Mouse (Mus musculus) stomach, embryonic 16.5 days (tissue): ENCODE measurements around the gene Rprml. TPM values are rescaled to one million over a fixed set of nuclear protein-coding genes. Genes with fewer than 3 reads are reported as not detected.

Source experiments
- ATAC-seq: fragments of 200-750 bp; cut with Nextera tagmentation; 2 replicates; pipeline ENCODE4 v1.8.0; 2017; ENCODE audit warnings: moderate number of reproducible peaks, moderate TSS enrichment; ENCODE audit not compliant: insufficient read depth, low FRiP score
- H3K27ac ChIP-seq: fragments of 300-500 bp; sonication (generic); 2 replicates; pipeline ENCODE4 v1.5.1; 2014; ENCODE audit warnings: low read length
- H3K27me3 ChIP-seq: fragments of 300-500 bp; sonication (generic); 2 replicates; pipeline ENCODE4 v1.6.1; 2014; ENCODE audit warnings: low read length, control low read depth, mixed read lengths; ENCODE audit not compliant: control insufficient read depth, insufficient read depth
- H3K36me3 ChIP-seq: fragments of 300-500 bp; sonication (generic); 2 replicates; pipeline ENCODE4 v1.6.1; 2014; ENCODE audit warnings: low read length; ENCODE audit not compliant: control insufficient read depth, insufficient read depth
- H3K4me1 ChIP-seq: fragments of 300-500 bp; sonication (generic); 2 replicates; pipeline ENCODE4 v1.6.1; 2014; ENCODE audit warnings: low read length, control low read depth, mixed read lengths; ENCODE audit not compliant: control insufficient read depth, insufficient read depth
- H3K4me2 ChIP-seq: fragments of 300-500 bp; sonication (generic); 2 replicates; pipeline ENCODE4 v1.6.1; 2014; ENCODE audit warnings: low read depth, low read length, mixed read lengths
- H3K4me3 ChIP-seq: fragments of 300-500 bp; sonication (generic); replicated peaks from 2 replicates; pipeline ENCODE4 v1.5.1; 2014; ENCODE audit warnings: mild to moderate bottlenecking, low read length
- H3K9ac ChIP-seq: fragments of 300-500 bp; sonication (generic); 2 replicates; pipeline ENCODE4 v1.6.1; 2014; ENCODE audit warnings: low read length
- H3K9me3 ChIP-seq: fragments of 300-500 bp; sonication (generic); replicated peaks from 2 replicates; pipeline ENCODE4 v1.6.1; 2016; ENCODE audit warnings: low read length, control low read depth; ENCODE audit not compliant: control insufficient read depth
- WGBS: fragments of 180-500 bp; shearing (Covaris S2); extraction: QIAGEN DNeasy Blood & Tissue Kit; methylation state at CpG from one replicate; pipeline ENCODE4 v1.1.7; 2014; 5-methylcytosine and 5-hydroxymethylcytosine counted together
- polyA plus RNA-seq: library from polyadenylated mRNA; unstranded; fragments of >200 nt; fragmentation: Nextera tagmentation; extraction: Ambion mirVana; gene quantifications from 2 replicates; pipeline ENCODE4 v1.2.1, GENCODE M21; 2015

Gene Rprml
- polyA plus RNA-seq: 0.22 TPM in 1 of 2 replicates, not detected in the other

GRCm38 (mm10) chr11:103649301-103649982 lies at the start of gene Rprml:
Rprml (plus strand) TSS chr11:103649570.
- 2% methylated on average over 71 of the region's 71 CpGs for WGBS
- Histone ChIP-seq H3K4me2 (peak within 1 kb of the TSS; percentile 65), H3K36me3 (no peaks in the 10 kb centered on the region), H3K27ac (no peak within 1 kb of the TSS), H3K4me3 (peak within 1 kb of the TSS; percentile 41), H3K4me1 (peaks cover 8% of the 10 kb centered on the region), H3K9ac (no peak within 1 kb of the TSS), H3K9me3 (no peaks in the 10 kb centered on the region), H3K27me3 (peaks cover 61% of the 10 kb centered on the region)
- ATAC-seq: no peak

GRCm38 (mm10) chr11:103606611-103607010 lies 42.8 kb upstream of the Rprml start:
- no peaks in the 10 kb centered on the region for H3K9me3 ChIP-seq
- no peak overlapping the region for H3K4me2 ChIP-seq
- no peak overlapping the region for H3K9ac ChIP-seq
- 65% methylated on average over 5 of the region's 5 CpGs for WGBS
- H3K4me1 ChIP-seq: no peaks in the 10 kb centered on the region
- no peak overlapping the region for H3K27ac ChIP-seq
- no peaks in the 10 kb centered on the region for H3K36me3 ChIP-seq
- H3K4me3 ChIP-seq: no peak overlapping the region
- H3K27me3 ChIP-seq: no peaks in the 10 kb centered on the region
- no peak for ATAC-seq

- Histone ChIP-seq H3K36me3 (no peaks in the 10 kb centered on the region), H3K4me3 (no peak overlapping the region), H3K27me3 (no peaks in the 10 kb centered on the region), H3K4me1 (no peaks in the 10 kb centered on the region), H3K4me2 (no peak overlapping the region), H3K9me3 (no peaks in the 10 kb centered on the region), H3K9ac (no peak overlapping the region), H3K27ac (no peak overlapping the region)
- 91% methylated on average over 2 of the region's 2 CpGs for WGBS
- no peak for ATAC-seq
Measured at GRCm38 (mm10) chr11:103610772-103611171, 38.6 kb upstream of the Rprml start.

GRCm38 (mm10) chr11:103621040-103621439 lies 28.3 kb upstream of the Rprml start, which contains the start of gene Gm884:
Gm884 (minus strand) TSS chr11:103621140.
- H3K36me3 ChIP-seq: no peaks in the 10 kb centered on the region
- H3K27me3 ChIP-seq: no peaks in the 10 kb centered on the region
- ATAC-seq: no peak
- H3K9ac ChIP-seq: no peak within 1 kb of the TSS
- no peak within 1 kb of the TSS for H3K27ac ChIP-seq
- 84% methylated on average over 9 of the region's 9 CpGs for WGBS
- no peak within 1 kb of the TSS for H3K4me2 ChIP-seq
- H3K4me3 ChIP-seq: no peak within 1 kb of the TSS
- H3K9me3 ChIP-seq: no peaks in the 10 kb centered on the region
- no peaks in the 10 kb centered on the region for H3K4me1 ChIP-seq

GRCm38 (mm10) chr11:103627453-103627852 lies 21.9 kb upstream of the Rprml start:
- no peak for ATAC-seq
- H3K9me3 ChIP-seq: no peaks in the 10 kb centered on the region
- WGBS: 78% methylated on average over 23 of the region's 23 CpGs
- no peak overlapping the region for H3K27ac ChIP-seq
- H3K4me1 ChIP-seq: no peaks in the 10 kb centered on the region
- H3K9ac ChIP-seq: no peak overlapping the region
- H3K27me3 ChIP-seq: no peaks in the 10 kb centered on the region
- H3K4me2 ChIP-seq: no peak overlapping the region
- no peaks in the 10 kb centered on the region for H3K36me3 ChIP-seq
- H3K4me3 ChIP-seq: no peak overlapping the region

- Histone ChIP-seq H3K36me3 (no peaks in the 10 kb centered on the region), H3K4me1 (no peaks in the 10 kb centered on the region), H3K9ac (no peak overlapping the region), H3K27ac (no peak overlapping the region), H3K4me3 (no peak overlapping the region), H3K9me3 (no peaks in the 10 kb centered on the region), H3K4me2 (no peak overlapping the region), H3K27me3 (peaks cover 7% of the 10 kb centered on the region)
- WGBS: 82% methylated on average over 7 of the region's 7 CpGs
- ATAC-seq: no peak
Measured at GRCm38 (mm10) chr11:103634806-103635205, 14.6 kb upstream of the Rprml start.

GRCm38 (mm10) chr11:103635481-103635880 lies 13.9 kb upstream of the Rprml start:
- Histone ChIP-seq H3K27me3 (peaks cover 11% of the 10 kb centered on the region), H3K4me3 (no peak overlapping the region), H3K9me3 (no peaks in the 10 kb centered on the region), H3K4me1 (no peaks in the 10 kb centered on the region), H3K27ac (no peak overlapping the region), H3K36me3 (no peaks in the 10 kb centered on the region), H3K9ac (no peak overlapping the region), H3K4me2 (no peak overlapping the region)
- ATAC-seq: no peak
- 59% methylated on average over 3 of the region's 3 CpGs for WGBS

GRCm38 (mm10) chr11:103636261-103636660 lies 13.1 kb upstream of the Rprml start:
- H3K4me1 ChIP-seq: no peaks in the 10 kb centered on the region
- no peak overlapping the region for H3K27ac ChIP-seq
- ATAC-seq: no peak
- no peak overlapping the region for H3K9ac ChIP-seq
- H3K27me3 ChIP-seq: peaks cover 13% of the 10 kb centered on the region
- no peaks in the 10 kb centered on the region for H3K36me3 ChIP-seq
- H3K4me2 ChIP-seq: no peak overlapping the region
- H3K4me3 ChIP-seq: no peak overlapping the region
- WGBS: 72% methylated on average over 6 of the region's 6 CpGs
- H3K9me3 ChIP-seq: no peaks in the 10 kb centered on the region

- no peaks in the 10 kb centered on the region for H3K4me1 ChIP-seq
- no peaks in the 10 kb centered on the region for H3K36me3 ChIP-seq
- no peak within 1 kb of the TSS for H3K27ac ChIP-seq
- H3K9me3 ChIP-seq: no peaks in the 10 kb centered on the region
- H3K4me2 ChIP-seq: no peak within 1 kb of the TSS
- H3K9ac ChIP-seq: no peak within 1 kb of the TSS
- no peak within 1 kb of the TSS for H3K4me3 ChIP-seq
- peaks cover 13% of the 10 kb centered on the region for H3K27me3 ChIP-seq
- ATAC-seq: no peak
- 73% methylated on average over 3 of the region's 3 CpGs for WGBS
Measured at GRCm38 (mm10) chr11:103638790-103639189, 10.6 kb upstream of the Rprml start, which contains the start of gene Lyzl6. Lyzl6 (minus strand) TSS chr11:103638890.
